Mouse (Mus musculus): ENCODE measurements around the gene Ank2. TPM values are rescaled to one million over a fixed set of nuclear protein-coding genes. Genes with fewer than 3 reads are reported as not detected.

Gene Ank2
- total and polyA plus RNA-seq, 2 experiments from 2014 or later: 160 to 575 TPM

DNA sequence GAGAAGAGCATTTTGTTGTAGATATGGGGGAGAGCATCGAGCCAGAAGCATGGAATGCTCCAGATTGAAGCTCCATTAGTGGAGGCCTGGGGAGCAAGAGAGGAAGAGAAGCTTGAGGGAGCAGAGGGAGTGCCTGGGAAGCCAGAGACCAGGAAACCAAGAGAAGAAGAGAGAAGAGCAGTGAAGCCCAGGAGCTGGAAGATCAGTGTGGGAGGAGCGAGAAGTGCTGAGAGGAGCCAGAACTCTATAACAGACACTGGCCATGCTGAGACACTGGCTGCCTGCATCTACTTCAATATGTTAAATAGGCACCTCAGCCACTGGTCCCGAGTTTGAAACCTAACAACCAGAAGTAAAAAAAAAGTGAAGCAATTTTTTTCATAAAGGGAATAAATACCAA is 234.0 kb downstream of the Ank2 start:
- H3K27me3 ChIP-seq (ENCODE audit: insufficient read depth, low read length): no peaks in the 10 kb centered on the region
- ATAC-seq (no peak), DNase-seq (no peak)
- H3K4me2 ChIP-seq (ENCODE audit: low read depth): no peak overlapping the region
- H3K4me3 ChIP-seq (ENCODE audit: low read depth, low read length): no peak overlapping the region
- no peak for TF ChIP-seq CTCF (IDR thresholded peaks at IDR 0.05; ENCODE audit: low read depth)
- peaks cover 12% of the 10 kb centered on the region for H3K4me1 ChIP-seq (ENCODE audit: insufficient read depth)
- H3K36me3 ChIP-seq (ENCODE audit: insufficient read depth): no peaks in the 10 kb centered on the region
- no peaks in the 10 kb centered on the region for H3K9me3 ChIP-seq (ENCODE audit: low read length)
- no peak overlapping the region for H3K9ac ChIP-seq
- no peak overlapping the region for H3K27ac ChIP-seq (ENCODE audit: low read depth, low read length)
- 81% methylated on average over 3 of the region's 3 CpGs for WGBS

DNA sequence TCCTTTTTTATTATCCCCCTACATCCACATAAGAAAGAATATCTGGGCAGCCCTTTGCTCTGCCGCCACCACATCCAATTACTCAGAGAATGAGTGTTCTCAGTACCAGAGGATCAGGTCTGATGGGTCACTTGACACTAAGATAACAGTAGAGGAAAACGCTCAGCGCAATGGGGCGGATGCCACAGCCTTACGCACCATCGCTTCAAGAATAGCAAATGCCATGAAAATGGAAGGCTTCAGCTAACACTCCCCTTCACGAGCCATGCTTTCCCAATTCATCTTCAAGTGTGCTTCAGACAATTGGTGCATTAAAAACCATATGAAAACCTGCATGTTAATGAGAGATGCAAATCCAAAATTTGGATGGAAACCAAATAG is 238.4 kb downstream of the Ank2 start:
- H3K9me3 ChIP-seq (ENCODE audit: low read length): no peaks in the 10 kb centered on the region
- no peak overlapping the region for H3K4me3 ChIP-seq (ENCODE audit: low read depth, low read length)
- H3K27me3 ChIP-seq (ENCODE audit: insufficient read depth, low read length): no peaks in the 10 kb centered on the region
- no peak overlapping the region for H3K9ac ChIP-seq
- no peak overlapping the region; the same call in 1 of the 2 replicates for H3K4me2 ChIP-seq (ENCODE audit: low read depth)
- DNase-seq (no peak), ATAC-seq (no peak)
- H3K27ac ChIP-seq (ENCODE audit: low read depth, low read length): no peak overlapping the region
- H3K36me3 ChIP-seq (ENCODE audit: insufficient read depth): no peaks in the 10 kb centered on the region
- peaks cover 21% of the 10 kb centered on the region for H3K4me1 ChIP-seq (ENCODE audit: insufficient read depth)
- no peak for TF ChIP-seq CTCF (IDR thresholded peaks at IDR 0.05; ENCODE audit: low read depth)
- WGBS: 51% methylated on average over 7 of the region's 7 CpGs

DNA sequence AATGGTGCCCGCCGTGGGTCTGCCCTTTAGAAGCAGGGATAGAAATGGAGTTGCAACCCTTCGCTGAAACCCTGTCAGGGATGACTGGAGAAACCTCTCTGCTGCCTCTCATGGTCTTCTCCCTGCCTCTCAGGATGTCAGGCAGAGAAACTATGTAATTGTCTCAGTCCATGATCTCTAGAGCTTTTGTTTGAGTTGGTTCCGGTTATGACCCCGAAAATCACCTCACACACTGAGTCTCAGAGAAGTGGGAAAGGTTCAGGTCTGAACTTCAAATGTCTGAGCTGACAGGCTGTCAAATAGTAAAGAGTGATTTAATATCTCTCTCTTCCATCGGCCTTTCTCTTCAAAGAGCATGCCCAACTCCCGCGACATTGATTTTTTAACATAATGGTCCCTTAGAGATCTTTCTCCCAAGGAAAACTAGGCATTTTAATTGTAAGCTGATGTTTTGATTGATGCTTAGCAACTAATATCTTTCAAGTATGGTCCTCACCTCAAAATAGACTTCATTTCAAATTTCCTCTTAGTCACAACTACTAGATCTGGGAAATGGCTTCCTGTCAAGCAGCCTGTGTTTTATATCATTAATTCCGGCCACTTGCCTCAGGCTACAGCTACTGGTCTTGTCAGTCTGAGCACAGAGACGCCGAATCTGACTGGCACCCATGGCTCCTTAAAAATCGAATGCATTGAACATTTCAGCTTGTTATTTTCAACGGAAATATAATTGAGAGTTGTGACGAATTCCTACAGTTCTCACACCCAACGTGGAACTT is 239.0 kb downstream of the Ank2 start:
- Histone ChIP-seq H3K27me3 (ENCODE audit: insufficient read depth, low read length) (no peaks in the 10 kb centered on the region), H3K27ac (ENCODE audit: low read depth, low read length) (no peak overlapping the region), H3K4me3 (ENCODE audit: low read depth, low read length) (no peak overlapping the region), H3K9me3 (ENCODE audit: low read length) (no peaks in the 10 kb centered on the region), H3K36me3 (ENCODE audit: insufficient read depth) (no peaks in the 10 kb centered on the region), H3K4me2 (ENCODE audit: low read depth) (no peak overlapping the region), H3K4me1 (ENCODE audit: insufficient read depth) (peaks cover 16% of the 10 kb centered on the region), H3K9ac (no peak overlapping the region)
- DNase-seq (no peak), ATAC-seq (no peak)
- TF ChIP-seq CTCF (IDR thresholded peaks at IDR 0.05; ENCODE audit: low read depth): no peak
- 59% methylated on average over 15 of the region's 15 CpGs for WGBS

DNA sequence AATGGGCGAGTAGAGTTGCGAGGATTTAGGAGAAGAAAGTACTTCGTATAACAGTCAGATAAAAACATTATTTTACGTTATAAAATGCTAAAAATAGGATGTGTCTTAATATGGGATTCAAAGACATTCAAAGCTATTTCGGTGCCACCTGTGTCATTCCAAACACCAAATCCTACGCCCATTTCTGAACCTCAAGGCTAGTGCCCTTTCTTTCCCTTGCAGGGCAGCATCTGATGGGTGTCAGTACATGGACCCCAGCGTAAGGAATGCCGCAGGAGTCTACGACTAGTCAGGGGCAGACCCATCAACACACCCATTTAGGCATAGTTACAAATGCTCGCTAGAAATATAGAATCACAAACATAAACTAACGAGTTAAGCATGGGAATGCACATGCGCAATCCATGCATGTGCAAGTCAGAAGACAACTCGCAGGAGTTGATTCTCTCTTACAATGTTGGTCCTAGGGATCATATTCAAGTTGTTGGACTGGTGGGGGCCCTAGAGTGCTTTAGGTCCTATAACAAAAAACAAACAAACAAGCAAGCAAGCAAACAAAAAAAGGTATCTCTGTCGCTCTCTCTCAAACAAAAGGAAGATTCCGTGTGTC is 240.6 kb downstream of the Ank2 start:
- DNase-seq: peak; percentile 44
- no peaks in the 10 kb centered on the region for H3K36me3 ChIP-seq (ENCODE audit: insufficient read depth)
- ATAC-seq: no peak; the same call in 1 of the 2 replicates
- H3K27me3 ChIP-seq (ENCODE audit: insufficient read depth, low read length): no peaks in the 10 kb centered on the region
- 25% methylated on average over 15 of the region's 15 CpGs for WGBS
- H3K27ac ChIP-seq (ENCODE audit: low read depth, low read length): peak overlapping the region; percentile 29; the same call in 1 of the 2 replicates
- no peak overlapping the region for H3K9ac ChIP-seq
- no peak overlapping the region for H3K4me3 ChIP-seq (ENCODE audit: low read depth, low read length)
- H3K4me2 ChIP-seq (ENCODE audit: low read depth): peak overlapping the region; percentile 60
- peaks cover 16% of the 10 kb centered on the region for H3K4me1 ChIP-seq (ENCODE audit: insufficient read depth)
- no peak for TF ChIP-seq CTCF (IDR thresholded peaks at IDR 0.05; ENCODE audit: low read depth)
- H3K9me3 ChIP-seq (ENCODE audit: low read length): no peaks in the 10 kb centered on the region

- Histone ChIP-seq H3K9ac (peak overlapping the region; percentile 48), H3K36me3 (ENCODE audit: insufficient read depth) (no peaks in the 10 kb centered on the region), H3K9me3 (ENCODE audit: low read length) (no peaks in the 10 kb centered on the region), H3K4me3 (ENCODE audit: low read depth, low read length) (peak overlapping the region; percentile 38), H3K27ac (ENCODE audit: low read depth, low read length) (peak overlapping the region; percentile 36), H3K4me2 (ENCODE audit: low read depth) (peak overlapping the region; percentile 60), H3K4me1 (ENCODE audit: insufficient read depth) (peaks cover 16% of the 10 kb centered on the region), H3K27me3 (ENCODE audit: insufficient read depth, low read length) (no peaks in the 10 kb centered on the region)
- peak; percentile 61 for DNase-seq
- ATAC-seq: peak; percentile 34
- 0% methylated on average over 18 of the region's 18 CpGs for WGBS
- no peak for TF ChIP-seq CTCF (IDR thresholded peaks at IDR 0.05; ENCODE audit: low read depth)
Measured at GRCm38 (mm10) chr3:127257969-127258368, 241.2 kb downstream of the Ank2 start.

DNA sequence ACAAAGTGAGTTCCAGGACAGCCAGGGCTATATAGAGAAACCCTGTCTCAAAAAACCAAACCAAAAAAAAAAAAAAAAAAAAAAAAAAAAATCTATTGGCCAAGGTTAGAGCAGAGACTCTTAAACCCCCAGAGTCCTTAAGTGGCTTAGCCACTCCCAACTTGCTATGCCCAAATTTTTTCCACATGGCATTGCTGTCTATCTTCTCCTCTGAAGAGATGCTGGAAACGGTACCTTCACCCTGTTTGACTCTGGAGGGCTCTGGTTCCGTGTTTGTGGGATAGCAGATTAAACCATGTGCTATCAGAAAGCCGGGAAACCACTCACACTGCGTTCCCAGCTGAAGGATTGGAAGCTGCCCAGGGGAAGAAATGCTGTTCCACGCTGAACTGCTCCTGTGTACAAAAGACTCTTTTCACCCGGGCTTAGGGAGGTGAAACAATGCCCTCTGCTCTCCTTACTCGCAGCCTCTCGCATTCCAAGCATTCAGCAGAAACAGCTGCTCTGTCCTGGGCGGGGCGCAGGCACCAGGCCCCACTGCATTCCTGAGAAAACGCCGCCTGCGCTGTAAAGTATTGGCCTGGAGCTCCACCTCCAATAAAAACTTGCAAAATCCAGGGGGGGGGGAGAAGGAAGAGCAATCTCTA is 241.7 kb downstream of the Ank2 start:
- ATAC-seq: peak; percentile 72
- no peaks in the 10 kb centered on the region for H3K36me3 ChIP-seq (ENCODE audit: insufficient read depth)
- no peak for TF ChIP-seq CTCF (IDR thresholded peaks at IDR 0.05; ENCODE audit: low read depth)

GRCm38 (mm10) chr3:127256681-127257080 is 242.5 kb downstream of the Ank2 start:
- ATAC-seq: no peak
- 70% methylated on average over 2 of the region's 2 CpGs for WGBS
- Histone ChIP-seq H3K27ac (ENCODE audit: low read depth, low read length) (no peak overlapping the region), H3K27me3 (ENCODE audit: insufficient read depth, low read length) (no peaks in the 10 kb centered on the region), H3K9me3 (ENCODE audit: low read length) (no peaks in the 10 kb centered on the region), H3K4me1 (ENCODE audit: insufficient read depth) (peaks cover 16% of the 10 kb centered on the region), H3K4me3 (ENCODE audit: low read depth, low read length) (no peak overlapping the region), H3K9ac (no peak overlapping the region), H3K36me3 (ENCODE audit: insufficient read depth) (no peaks in the 10 kb centered on the region), H3K4me2 (ENCODE audit: low read depth) (no peak overlapping the region)
- TF ChIP-seq CTCF (IDR thresholded peaks at IDR 0.05; ENCODE audit: low read depth): no peak
- no peak for DNase-seq

More for the DNA sequence above, 241.7 kb downstream of the Ank2 start:
- peak; percentile 63 for DNase-seq
- peaks cover 16% of the 10 kb centered on the region for H3K4me1 ChIP-seq (ENCODE audit: insufficient read depth)
- 3% methylated on average over 13 of the region's 13 CpGs for WGBS
- no peaks in the 10 kb centered on the region for H3K9me3 ChIP-seq (ENCODE audit: low read length)
- H3K27ac ChIP-seq (ENCODE audit: low read depth, low read length): peak overlapping the region; percentile 36
- peak overlapping the region; percentile 38 for H3K4me3 ChIP-seq (ENCODE audit: low read depth, low read length)
- H3K27me3 ChIP-seq (ENCODE audit: insufficient read depth, low read length): no peaks in the 10 kb centered on the region
- peak overlapping the region; percentile 60 for H3K4me2 ChIP-seq (ENCODE audit: low read depth)
- H3K9ac ChIP-seq: peak overlapping the region; percentile 48

All from forebrain, postnatal 0 days (tissue).